Mouse (Mus musculus) frontal cortex, adult (tissue): ENCODE data around the gene Kctd6.

Experiments used
- ATAC-seq: cut with Nextera tagmentation; 2 replicates; pipeline ENCODE4 v1.9.2; 2017; ENCODE audit warnings: mild to moderate bottlenecking, moderate library complexity, mixed read lengths; ENCODE audit not compliant: low TSS enrichment

Kctd6 gene

GRCm38 (mm10) chr14:8213803-8214224 lies at the start of gene Kctd6:
Gene Kctd6, plus strand, starts transcription at chr14:8214140.
- ATAC-seq, result peak; percentile 78

GRCm38 (mm10) chr14:8164463-8164862 lies 49.5 kb upstream of the Kctd6 start:
- ATAC-seq, result peak; percentile 56; the same call in 1 of the 2 replicates

- ATAC-seq, result peak; percentile 97
Observed at GRCm38 (mm10) chr14:8172507-8173410, 41.2 kb upstream of the Kctd6 start, which contains the start of gene Pdhb. Gene Pdhb, minus strand, starts transcription at chr14:8173025.

GRCm38 (mm10) chr14:8173542-8174250 lies 40.2 kb upstream of the Kctd6 start:
- peak; percentile 2 for ATAC-seq

GRCm38 (mm10) chr14:8174634-8175033 lies 39.3 kb upstream of the Kctd6 start:
- ATAC-seq, result no peak

GRCm38 (mm10) chr14:8176251-8176650 lies 37.7 kb upstream of the Kctd6 start:
- no peak for ATAC-seq

GRCm38 (mm10) chr14:8180371-8181035 lies 33.4 kb upstream of the Kctd6 start:
- ATAC-seq, result no peak

GRCm38 (mm10) chr14:8183330-8183729 lies 30.6 kb upstream of the Kctd6 start:
- ATAC-seq, result 0 out of 2 replicates have a peak, but pooled peaks have one; percentile 7

- peak; percentile 96 for ATAC-seq
Observed at GRCm38 (mm10) chr14:8186278-8187045, 27.5 kb upstream of the Kctd6 start.

GRCm38 (mm10) chr14:8190556-8190955 lies 23.4 kb upstream of the Kctd6 start:
- no peak for ATAC-seq

- ATAC-seq, result peak; percentile 18; the same call in 1 of the 2 replicates
Observed at GRCm38 (mm10) chr14:8191331-8191965, 22.5 kb upstream of the Kctd6 start.

GRCm38 (mm10) chr14:8192727-8193126 lies 21.2 kb upstream of the Kctd6 start:
- ATAC-seq, result peak; percentile 80

- peak; percentile 36; the same call in 1 of the 2 replicates for ATAC-seq
Observed at GRCm38 (mm10) chr14:8200769-8201168, 13.2 kb upstream of the Kctd6 start.

- no peak for ATAC-seq
Observed at GRCm38 (mm10) chr14:8201715-8202114, 12.2 kb upstream of the Kctd6 start.

- ATAC-seq, result peak; percentile 42; the same call in 1 of the 2 replicates
Observed at GRCm38 (mm10) chr14:8206179-8206910, 7.6 kb upstream of the Kctd6 start.

- no peak for ATAC-seq
Observed at GRCm38 (mm10) chr14:8207105-8207504, 6.8 kb upstream of the Kctd6 start.

GRCm38 (mm10) chr14:8207543-8207942 lies 6.4 kb upstream of the Kctd6 start:
- no peak for ATAC-seq

- ATAC-seq, result peak; percentile 76
Observed at GRCm38 (mm10) chr14:8208876-8209275, 5.1 kb upstream of the Kctd6 start.

GRCm38 (mm10) chr14:8209896-8210295 lies 4.0 kb upstream of the Kctd6 start:
- ATAC-seq, result no peak

- ATAC-seq, result no peak
Observed at GRCm38 (mm10) chr14:8212996-8213395, 944 bp upstream of the Kctd6 start.
